Mouse (Mus musculus) heart, postnatal 0 days (tissue): ENCODE data around the gene Slc25a26.

Experiments used
- CTCF ChIP-seq: IDR thresholded peaks from 2 replicates; pipeline ENCODE4 v1.5.1; 2016; ENCODE audit warnings: antibody characterized with exemption, control low read depth, low read depth
- EP300 ChIP-seq: IDR thresholded peaks from 2 replicates; pipeline ENCODE4 v1.6.1; 2016; ENCODE audit warnings: antibody characterized with exemption, low read depth

DNA sequence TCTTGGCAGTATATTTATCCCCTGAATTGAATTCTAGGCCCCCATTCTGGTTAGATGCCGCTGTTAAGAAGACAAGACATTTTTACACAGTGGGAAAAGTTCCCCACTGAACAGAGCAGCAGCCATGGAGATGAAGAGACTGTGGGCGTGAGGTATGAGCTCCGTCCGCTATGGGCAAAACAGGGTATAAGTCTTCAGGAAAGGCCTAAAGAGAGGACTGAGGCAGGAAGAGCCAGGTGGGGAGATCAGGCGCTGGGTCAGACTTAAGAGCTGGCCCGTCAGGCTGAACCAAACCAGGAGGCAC, 131.6 kb downstream of the Slc25a26 start:
- TF ChIP-seq EP300 (no peak), CTCF (no peak)
